Mouse (Mus musculus): ENCODE data around the gene Uox. TPM values are rescaled to one million over a fixed set of nuclear protein-coding genes. Genes with fewer than 3 reads are reported as not detected.

Gene Uox
- polyA plus RNA-seq, 1 experiment: not detected

DNA sequence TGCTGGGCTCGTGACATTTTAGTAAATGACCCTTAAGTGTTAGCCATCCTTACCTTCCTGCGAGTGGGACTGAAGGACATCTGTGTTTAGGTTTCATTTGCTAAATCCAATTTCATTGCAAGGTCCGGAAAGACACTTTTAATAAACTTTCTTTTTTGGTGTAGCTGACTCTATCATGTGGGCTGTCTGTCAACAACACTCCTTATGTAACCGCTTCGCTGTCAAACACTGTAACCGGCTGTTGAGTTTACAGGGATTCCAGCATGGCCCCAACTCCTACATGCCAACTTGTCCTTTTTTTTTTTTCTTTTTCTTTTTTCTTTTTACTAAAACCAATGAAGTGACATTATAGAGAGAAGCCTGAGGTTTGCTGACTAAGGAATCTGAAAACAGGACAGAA lies 28.2 kb downstream of the Uox start:
- Histone ChIP-seq H3K27ac (ENCODE audit: insufficient read depth, low read depth, low read length) (no peak overlapping the region), H3K4me1 (ENCODE audit: control insufficient read depth, insufficient read depth, low read length) (no peaks in the 10 kb centered on the region), H3K4me3 (ENCODE audit: insufficient read depth, low read length) (no peak overlapping the region)
- TF ChIP-seq POLR2A (IDR thresholded peaks at IDR 0.05; ENCODE audit: borderline replicate concordance, low read depth, low read length): no peak
- TF ChIP-seq CTCF (IDR thresholded peaks at IDR 0.05; ENCODE audit: low read depth, low read length): no peak

DNA sequence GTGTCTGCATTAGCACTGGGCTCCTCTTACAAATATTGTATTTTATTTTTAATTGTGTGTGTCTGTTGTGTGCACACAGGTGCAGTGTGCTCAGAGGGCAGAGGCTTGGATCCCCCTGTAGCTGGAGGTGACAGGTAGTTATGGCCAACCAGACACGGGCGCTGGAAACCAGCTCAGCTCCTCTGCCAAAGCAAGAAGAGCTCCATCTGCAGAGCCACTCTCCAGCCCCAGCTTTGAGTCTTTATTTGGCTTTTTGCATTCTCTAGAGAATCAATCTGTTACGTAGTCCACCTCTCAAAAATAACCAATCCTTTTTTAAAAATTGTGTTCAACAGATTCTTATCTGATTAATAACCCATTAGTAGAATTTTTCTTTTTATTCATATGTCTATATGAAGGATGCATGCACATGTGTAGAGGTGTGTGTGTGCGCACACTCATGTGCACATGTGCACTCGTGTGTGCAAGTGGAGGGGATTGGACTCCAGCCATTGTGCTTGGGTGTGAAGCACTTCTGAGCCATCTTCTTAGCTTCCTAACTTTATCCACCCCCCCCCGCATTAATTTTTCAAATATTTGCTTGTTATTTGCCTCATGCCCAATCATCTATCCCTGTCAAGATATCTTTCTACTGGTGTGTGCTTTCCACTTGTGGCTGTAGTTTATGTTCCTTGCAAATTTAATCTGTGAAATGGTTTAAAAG lies 29.1 kb downstream of the Uox start:
- Histone ChIP-seq H3K4me1 (ENCODE audit: control insufficient read depth, insufficient read depth, low read length) (no peaks in the 10 kb centered on the region), H3K4me3 (ENCODE audit: insufficient read depth, low read length) (no peak overlapping the region), H3K27ac (ENCODE audit: insufficient read depth, low read depth, low read length) (no peak overlapping the region)
- TF ChIP-seq POLR2A (IDR thresholded peaks at IDR 0.05; ENCODE audit: borderline replicate concordance, low read depth, low read length): no peak
- no peak for TF ChIP-seq CTCF (IDR thresholded peaks at IDR 0.05; ENCODE audit: low read depth, low read length)

- Histone ChIP-seq H3K4me3 (ENCODE audit: insufficient read depth, low read length) (no peak overlapping the region), H3K4me1 (ENCODE audit: control insufficient read depth, insufficient read depth, low read length) (no peaks in the 10 kb centered on the region), H3K27ac (ENCODE audit: insufficient read depth, low read depth, low read length) (no peak overlapping the region)
- no peak for TF ChIP-seq POLR2A (IDR thresholded peaks at IDR 0.05; ENCODE audit: borderline replicate concordance, low read depth, low read length)
Measured at GRCm38 (mm10) chr3:146601205-146601604, 31.0 kb downstream of the Uox start.

- TF ChIP-seq CTCF (IDR thresholded peaks at IDR 0.05; ENCODE audit: low read depth, low read length) (no peak), POLR2A (IDR thresholded peaks at IDR 0.05; ENCODE audit: borderline replicate concordance, low read depth, low read length) (no peak)
- H3K27ac ChIP-seq (ENCODE audit: insufficient read depth, low read depth, low read length): no peak overlapping the region
- H3K4me1 ChIP-seq (ENCODE audit: control insufficient read depth, insufficient read depth, low read length): peaks cover 6% of the 10 kb centered on the region
- no peak overlapping the region for H3K4me3 ChIP-seq (ENCODE audit: insufficient read depth, low read length)
Measured at GRCm38 (mm10) chr3:146602531-146602930, 32.3 kb downstream of the Uox start.

- Histone ChIP-seq H3K4me3 (ENCODE audit: insufficient read depth, low read length) (no peak overlapping the region), H3K27ac (ENCODE audit: insufficient read depth, low read depth, low read length) (no peak overlapping the region), H3K4me1 (ENCODE audit: control insufficient read depth, insufficient read depth, low read length) (peaks cover 10% of the 10 kb centered on the region)
- TF ChIP-seq CTCF (IDR thresholded peaks at IDR 0.05; ENCODE audit: low read depth, low read length) (no peak), POLR2A (IDR thresholded peaks at IDR 0.05; ENCODE audit: borderline replicate concordance, low read depth, low read length) (no peak)
Measured at GRCm38 (mm10) chr3:146604647-146605046, 34.4 kb downstream of the Uox start.

- peaks cover 12% of the 10 kb centered on the region for H3K4me1 ChIP-seq (ENCODE audit: control insufficient read depth, insufficient read depth, low read length)
- H3K4me3 ChIP-seq (ENCODE audit: insufficient read depth, low read length): no peak overlapping the region
- TF ChIP-seq CTCF (IDR thresholded peaks at IDR 0.05; ENCODE audit: low read depth, low read length): no peak
- no peak for TF ChIP-seq POLR2A (IDR thresholded peaks at IDR 0.05; ENCODE audit: borderline replicate concordance, low read depth, low read length)
- H3K27ac ChIP-seq (ENCODE audit: insufficient read depth, low read depth, low read length): no peak overlapping the region
Measured at GRCm38 (mm10) chr3:146607368-146607767, 37.1 kb downstream of the Uox start.

GRCm38 (mm10) chr3:146610322-146610721 lies 40.1 kb downstream of the Uox start:
- Histone ChIP-seq H3K4me1 (ENCODE audit: control insufficient read depth, insufficient read depth, low read length) (peaks cover 12% of the 10 kb centered on the region), H3K4me3 (ENCODE audit: insufficient read depth, low read length) (no peak overlapping the region), H3K27ac (ENCODE audit: insufficient read depth, low read depth, low read length) (no peak overlapping the region)
- TF ChIP-seq CTCF (IDR thresholded peaks at IDR 0.05; ENCODE audit: low read depth, low read length) (no peak), POLR2A (IDR thresholded peaks at IDR 0.05; ENCODE audit: borderline replicate concordance, low read depth, low read length) (no peak)

DNA sequence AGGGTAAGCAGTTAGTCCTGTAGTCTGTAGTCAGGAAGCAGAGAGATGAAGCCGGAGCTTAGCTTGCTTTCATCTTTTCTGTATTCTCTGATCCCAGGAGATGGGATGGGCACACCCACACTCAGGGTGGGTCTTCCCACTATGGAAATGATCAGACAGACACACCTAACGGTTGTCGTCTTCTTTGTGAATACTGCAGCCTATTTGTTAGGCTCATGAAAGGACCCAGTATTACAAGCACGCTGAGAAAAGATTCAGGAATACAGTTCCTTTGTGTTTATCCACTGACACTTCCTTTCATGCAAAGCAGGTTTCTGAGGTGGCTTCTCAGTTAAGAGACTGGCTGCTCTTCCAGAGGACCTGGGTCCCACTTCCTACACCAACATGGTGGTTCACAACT lies 41.0 kb downstream of the Uox start:
- Histone ChIP-seq H3K4me1 (ENCODE audit: control insufficient read depth, insufficient read depth, low read length) (peaks cover 12% of the 10 kb centered on the region), H3K4me3 (ENCODE audit: insufficient read depth, low read length) (no peak overlapping the region), H3K27ac (ENCODE audit: insufficient read depth, low read depth, low read length) (no peak overlapping the region)
- TF ChIP-seq POLR2A (IDR thresholded peaks at IDR 0.05; ENCODE audit: borderline replicate concordance, low read depth, low read length): no peak
- no peak for TF ChIP-seq CTCF (IDR thresholded peaks at IDR 0.05; ENCODE audit: low read depth, low read length)

DNA sequence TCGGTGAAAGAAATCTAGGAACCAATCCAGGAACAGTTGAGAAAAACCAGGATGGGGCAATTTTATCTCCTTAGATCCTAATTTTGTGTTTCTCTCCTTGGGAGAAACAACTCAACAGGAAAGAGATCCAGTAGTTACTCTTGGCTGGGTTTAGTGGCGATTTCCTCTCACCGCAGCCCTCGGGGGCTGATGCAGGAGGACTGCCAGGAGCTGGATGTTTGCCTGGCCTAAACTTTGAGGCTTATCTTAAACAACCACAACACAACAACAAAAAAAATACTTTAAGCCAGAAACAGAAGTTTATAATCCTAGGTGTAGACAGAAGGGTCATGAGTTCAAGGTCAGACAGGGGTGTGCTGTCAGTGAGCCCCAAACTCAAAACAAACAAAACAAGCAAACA lies 41.6 kb downstream of the Uox start:
- no peak overlapping the region for H3K4me3 ChIP-seq (ENCODE audit: insufficient read depth, low read length)
- peaks cover 15% of the 10 kb centered on the region for H3K4me1 ChIP-seq (ENCODE audit: control insufficient read depth, insufficient read depth, low read length)
- H3K27ac ChIP-seq (ENCODE audit: insufficient read depth, low read depth, low read length): no peak overlapping the region
- no peak for TF ChIP-seq POLR2A (IDR thresholded peaks at IDR 0.05; ENCODE audit: borderline replicate concordance, low read depth, low read length)
- no peak for TF ChIP-seq CTCF (IDR thresholded peaks at IDR 0.05; ENCODE audit: low read depth, low read length)

DNA sequence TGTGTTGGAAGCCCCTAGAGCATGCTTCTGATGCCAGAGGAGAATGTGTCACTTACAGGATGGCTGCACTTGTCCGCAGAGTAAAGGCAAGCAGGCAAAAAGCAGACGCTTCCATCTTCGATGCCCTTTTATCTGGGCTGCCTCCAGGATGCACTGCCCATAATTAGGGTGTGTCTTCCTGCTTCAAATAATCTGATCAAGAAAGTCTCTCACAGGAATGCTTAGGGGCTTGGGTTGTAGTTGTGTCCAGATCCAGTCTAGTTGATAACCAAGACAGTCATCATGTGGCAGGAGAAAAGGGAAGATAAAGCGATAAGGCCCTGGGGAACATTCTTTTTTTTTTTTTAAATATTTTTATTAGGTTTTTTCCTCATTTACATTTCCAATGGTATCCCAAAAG lies 45.3 kb downstream of the Uox start, which contains the start of gene Dnase2b:
TSS of gene Dnase2b (minus strand) at position 101 of the 400 bp plus-strand sequence.
- H3K27ac ChIP-seq (ENCODE audit: insufficient read depth, low read depth, low read length): no peak within 1 kb of the TSS

More for the DNA sequence above, 45.3 kb downstream of the Uox start, which contains the start of gene Dnase2b:
- peaks cover 6% of the 10 kb centered on the region for H3K4me1 ChIP-seq (ENCODE audit: control insufficient read depth, insufficient read depth, low read length)
- no peak within 1 kb of the TSS for H3K4me3 ChIP-seq (ENCODE audit: insufficient read depth, low read length)
- TF ChIP-seq POLR2A (IDR thresholded peaks at IDR 0.05; ENCODE audit: borderline replicate concordance, low read depth, low read length) (no peak), CTCF (IDR thresholded peaks at IDR 0.05; ENCODE audit: low read depth, low read length) (no peak)
